ENCODE assay signal across 22 mouse cellular contexts in genomic region chr6:125648964-125649363, GRCm38 (mm10). TPM values are rescaled to one million over a fixed set of nuclear protein-coding genes. Genes with fewer than 3 reads are reported as not detected.
A peak's percentile ranks its signal among the peaks of the same experiment; 100 is the strongest.
DNase-seq lines count a peak whose midpoint lies in the region; ATAC-seq and TF ChIP-seq lines count a peak whose summit lies in the region.
"Had no signal": no experiment of that assay in that cellular context is flagged by ENCODE, and none has a peak within 500 bp of the region (broad histone marks: within the 10 kb centered on the region; RNA-seq: fewer than 3 reads in every experiment).

No protein-coding gene starts in this region.

- no peak for TF ChIP-seq EP300 in lung, postnatal 0 days (IDR thresholded peaks at IDR 0.05)

- H3K4me3 ChIP-seq in kidney, adult 2 months (ENCODE audit: insufficient read depth, low read depth, low read length) = no peak overlapping the region
- no peak overlapping the region for H3K4me3 ChIP-seq in lung, postnatal 0 days (ENCODE audit: low read depth, low read length)
- H3K4me3 ChIP-seq: embryonic facial prominence, embryonic 12.5 days; forebrain, embryonic 12.5 days; heart, embryonic 12.5 days; hindbrain, embryonic 10.5 days; hindbrain, embryonic 15.5 days had no signal

- no peak for TF ChIP-seq POLR2A in kidney, adult 2 months (IDR thresholded peaks at IDR 0.05; ENCODE audit: low read depth, low read length)

- H3K9me3 ChIP-seq in lung, postnatal 0 days (ENCODE audit: low read length) = no peaks in the 10 kb centered on the region
- H3K9me3 ChIP-seq: embryonic facial prominence, embryonic 12.5 days; forebrain, embryonic 12.5 days; heart, embryonic 12.5 days; hindbrain, embryonic 10.5 days; hindbrain, embryonic 15.5 days had no signal

- H3K9ac ChIP-seq in lung, postnatal 0 days (replicated peaks; ENCODE audit: low read depth) = no peak overlapping the region
- H3K9ac ChIP-seq: embryonic facial prominence, embryonic 12.5 days; forebrain, embryonic 12.5 days; forebrain, postnatal 0 days; heart, embryonic 12.5 days; hindbrain, embryonic 15.5 days had no signal

- 52% methylated on average over 12 of the region's 12 CpGs for WGBS in kidney, adult 2 months
- WGBS in lung, postnatal 0 days = 72% methylated on average over 12 of the region's 12 CpGs

- H3K27me3 ChIP-seq in kidney, adult 2 months (replicated peaks; ENCODE audit: control insufficient read depth, insufficient read depth, low read length) = no peaks in the 10 kb centered on the region
- no peaks in the 10 kb centered on the region for H3K27me3 ChIP-seq in lung, postnatal 0 days (replicated peaks; ENCODE audit: insufficient read depth, low read length)
- H3K27me3 ChIP-seq: embryonic facial prominence, embryonic 12.5 days; forebrain, embryonic 12.5 days; heart, embryonic 12.5 days; hindbrain, embryonic 15.5 days had no signal

- TF ChIP-seq CTCF in kidney, adult 2 months (conservative IDR thresholded peaks at IDR 0.05; ENCODE audit: insufficient read depth, insufficient read length, low read depth, low read length) = no peak
- TF ChIP-seq CTCF in lung, postnatal 0 days (IDR thresholded peaks at IDR 0.05) = no peak

- DNase-seq in kidney, postnatal 10 days = peak; percentile 15
- no peak for DNase-seq in kidney, adult 2 months
- DNase-seq in lung, postnatal 10 days = peak; percentile 9
- DNase-seq in lung, postnatal 0 days (ENCODE audit: low spot score) = no peak
- peak; percentile 80 for DNase-seq in adrenal gland, postnatal 10 days
- DNase-seq in adrenal gland, postnatal 4 days (ENCODE audit: low spot score in 2 of 2) = peak; percentile 39 to 45
- DNase-seq in urinary bladder, adult 2 months (ENCODE audit: low spot score) = no peak
- DNase-seq in gastrocnemius, postnatal 4 days (ENCODE audit: low spot score in 2 of 2) = no peak
- DNase-seq: cerebellum, adult 8-10 months; forebrain, postnatal 0 days; gastrocnemius, postnatal 14 days; kidney, adult 11 months had no signal

- ATAC-seq in lung, postnatal 0 days = no peak
- ATAC-seq: forebrain, postnatal 0 days had no signal

- H3K4me2 ChIP-seq in lung, postnatal 0 days (replicated peaks; ENCODE audit: low read depth, low read length) = no peak overlapping the region
- H3K4me2 ChIP-seq: embryonic facial prominence, embryonic 12.5 days; forebrain, embryonic 12.5 days; heart, embryonic 12.5 days; hindbrain, embryonic 15.5 days had no signal

- no peaks in the 10 kb centered on the region for H3K4me1 ChIP-seq in kidney, adult 2 months (ENCODE audit: control insufficient read depth, insufficient read depth, low read length)
- no peaks in the 10 kb centered on the region for H3K4me1 ChIP-seq in lung, postnatal 0 days (ENCODE audit: insufficient read depth, low read depth, low read length)
- H3K4me1 ChIP-seq: embryonic facial prominence, embryonic 12.5 days; forebrain, embryonic 12.5 days; heart, embryonic 12.5 days; hindbrain, embryonic 10.5 days; hindbrain, embryonic 15.5 days had no signal

- no peaks in the 10 kb centered on the region for H3K36me3 ChIP-seq in kidney, adult 2 months (ENCODE audit: control insufficient read depth, insufficient read depth, low read length)
- no peaks in the 10 kb centered on the region for H3K36me3 ChIP-seq in lung, postnatal 0 days (ENCODE audit: insufficient read depth, low read length)
- H3K36me3 ChIP-seq: embryonic facial prominence, embryonic 12.5 days; forebrain, embryonic 12.5 days; G1E; heart, embryonic 12.5 days; hindbrain, embryonic 10.5 days; hindbrain, embryonic 15.5 days had no signal

- H3K27ac ChIP-seq in kidney, adult 2 months (ENCODE audit: insufficient read depth, low read depth, low read length) = no peak overlapping the region
- H3K27ac ChIP-seq in lung, postnatal 0 days (ENCODE audit: low read length) = no peak overlapping the region
- H3K27ac ChIP-seq: embryonic facial prominence, embryonic 12.5 days; forebrain, embryonic 12.5 days; hindbrain, embryonic 10.5 days; hindbrain, embryonic 15.5 days had no signal

RNA-seq across cellular contexts. Expression of gene Ano2, which starts 41.3 kb away (rescaled TPM):
- 0.04 and 0.08 TPM in 2 replicates for polyA plus RNA-seq in kidney, adult 2 months (2012; rRNA removed)
- 0.18 and 0.25 TPM in 2 replicates for polyA plus RNA-seq in lung, postnatal 0 days (2015; fragmentation: Nextera tagmentation; extraction: Ambion mirVana)
- total RNA-seq in adrenal gland, postnatal 10 days (2021) = under 1 TPM; 0.36 to 0.54 TPM
- under 1 TPM in 1 of 2 experiments, not detected in 1; 0.81 TPM for total RNA-seq in adrenal gland, postnatal 4 days (2021)
- polyA plus RNA-seq in urinary bladder, adult 2 months (2012; rRNA removed) = 0.04 and 0.19 TPM in 2 replicates
- under 1 TPM; 0.13 to 0.20 TPM for total RNA-seq in gastrocnemius, postnatal 4 days (2021)
- total RNA-seq: gastrocnemius, adult 18-20 months; granulocyte monocyte progenitor cell, adult 5-6 weeks; heart, adult 8-10 months; heart, postnatal 25 days had no signal
- polyA plus RNA-seq: G1E had no signal

Comparison
In these comparisons a context has a peak if more than half of its experiments do, and no peak if none do; other contexts are left out.
1. DNase-seq: peak in kidney, postnatal 10 days (single experiment), lung, postnatal 10 days (single experiment), adrenal gland, postnatal 10 days (single experiment) and adrenal gland, postnatal 4 days (2 of 2); none in kidney, adult 2 months (single experiment), lung, postnatal 0 days (single experiment), urinary bladder, adult 2 months (single experiment) and gastrocnemius, postnatal 4 days (0 of 2).